Mouse (Mus musculus) embryonic fibroblast, embryonic 13.5 days (primary cell): ENCODE results near the gene Birc5. TPM values are rescaled to one million over a fixed set of nuclear protein-coding genes. Genes with fewer than 3 reads are reported as not detected.

Experiments used
- H3K27ac ChIP-seq: 2 replicates; pipeline ENCODE4 v1.5.1; 2012; ENCODE audit warnings: low read length, control low read depth, inconsistent platforms; ENCODE audit not compliant: insufficient read depth
- H3K4me1 ChIP-seq: 2 replicates; pipeline ENCODE4 v1.6.1; 2011; ENCODE audit warnings: low read length; ENCODE audit not compliant: control insufficient read depth, insufficient read depth
- H3K4me3 ChIP-seq: 2 replicates; pipeline ENCODE4 v1.5.1; 2011; ENCODE audit warnings: mild to moderate bottlenecking, control low read depth, low read length; ENCODE audit not compliant: insufficient read depth
- CTCF ChIP-seq: IDR thresholded peaks from 2 replicates; pipeline ENCODE4 v1.5.1; 2011; ENCODE audit warnings: mild to moderate bottlenecking, control low read depth, low read length, moderate library complexity, borderline replicate concordance; ENCODE audit not compliant: insufficient read depth
- POLR2A ChIP-seq: IDR thresholded peaks from 2 replicates; pipeline ENCODE4 v1.6.1; 2011; ENCODE audit warnings: low read depth, mild to moderate bottlenecking, control low read depth, low read length, moderate library complexity
- polyA plus RNA-seq: library from polyadenylated mRNA; stranded (reverse); fragments of >200 nt; gene quantifications from 2 replicates; pipeline ENCODE4 v1.2.4, GENCODE M21; 2011; ENCODE audit warnings: low read depth; ENCODE audit not compliant: missing spikeins, insufficient read length

Birc5 gene
- polyA plus RNA-seq, 1 experiment = 86.8 TPM

DNA sequence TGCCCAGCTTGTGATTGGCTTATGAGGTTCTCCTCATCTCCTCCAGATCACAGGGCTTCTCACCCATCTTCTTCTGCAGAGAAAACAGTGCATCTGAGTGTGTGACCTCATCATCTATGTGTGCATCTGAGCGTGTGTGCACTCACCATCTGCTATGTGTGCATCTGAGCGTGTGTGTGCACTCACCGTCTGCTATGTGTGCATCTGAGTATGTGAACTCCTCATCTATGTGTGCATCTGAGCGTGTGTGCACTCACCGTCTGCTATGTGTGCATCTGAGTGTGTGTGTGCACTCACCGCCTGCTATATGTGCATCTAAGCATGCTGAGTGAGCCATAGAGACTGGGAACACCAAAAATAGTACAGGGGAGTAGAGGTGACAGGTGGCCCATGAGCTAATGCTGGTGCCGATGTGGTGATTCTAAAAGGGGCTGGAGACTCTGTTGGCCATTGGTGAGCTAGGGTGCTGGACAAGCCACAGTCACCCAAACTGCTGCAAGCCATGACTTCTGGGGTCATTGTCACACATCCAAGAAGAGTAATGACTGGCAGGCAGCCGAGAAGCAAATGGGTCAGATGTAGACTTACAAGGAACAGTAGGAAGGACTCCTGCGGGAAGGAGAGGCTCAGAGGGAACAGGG lies 31.4 kb downstream of the Birc5 start:
- Histone ChIP-seq H3K4me1 (0 out of 2 replicates have a peak, but pooled peaks cover 3% of the 10 kb centered on the region), H3K4me3 (no peak overlapping the region), H3K27ac (no peak overlapping the region)
- no peak for TF ChIP-seq CTCF
- no peak for TF ChIP-seq POLR2A

DNA sequence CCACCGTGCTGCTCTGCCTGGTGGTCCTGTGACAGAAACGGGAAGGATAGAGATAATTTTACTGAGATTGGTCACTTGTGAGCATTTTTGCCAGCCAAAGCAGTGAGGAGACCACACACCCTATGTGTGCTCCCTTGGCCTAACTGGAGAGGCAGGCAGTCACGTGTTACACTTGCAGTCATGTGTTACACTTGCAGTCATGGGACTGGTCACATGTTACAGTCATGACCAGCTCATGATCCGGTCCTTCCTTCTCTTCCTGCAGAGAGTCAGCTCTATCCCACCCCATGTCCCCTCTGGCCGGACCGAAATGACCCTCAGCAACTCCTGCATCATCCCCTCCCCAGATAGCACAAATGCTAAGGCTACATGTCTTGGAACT lies 31.9 kb downstream of the Birc5 start:
- no peak for TF ChIP-seq POLR2A
- TF ChIP-seq CTCF = no peak
- Histone ChIP-seq H3K4me3 (no peak overlapping the region), H3K4me1 (0 out of 2 replicates have a peak, but pooled peaks cover 3% of the 10 kb centered on the region), H3K27ac (no peak overlapping the region)

DNA sequence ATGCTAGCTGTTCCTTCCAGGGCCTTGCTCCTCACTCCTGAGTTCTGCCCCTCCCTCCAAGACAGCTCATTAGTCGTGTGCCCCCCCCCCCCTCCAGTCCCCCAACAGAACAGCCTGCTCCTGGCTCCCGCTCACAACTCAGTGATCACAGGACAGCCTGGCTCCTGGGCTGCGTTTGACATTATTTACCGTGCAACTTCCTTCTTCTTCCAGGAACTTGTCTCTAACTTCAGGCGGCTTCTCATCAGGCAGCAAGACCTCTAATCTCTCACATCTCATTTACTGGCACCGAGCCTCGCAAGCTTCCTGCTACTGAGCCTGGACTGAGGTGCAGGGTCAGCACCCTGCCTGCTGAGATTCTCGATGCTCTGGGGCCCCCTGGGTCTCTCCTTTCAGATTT lies 32.7 kb downstream of the Birc5 start:
- TF ChIP-seq CTCF (no peak), POLR2A (no peak)
- 0 out of 2 replicates have a peak, but pooled peaks cover 3% of the 10 kb centered on the region for H3K4me1 ChIP-seq
- no peak overlapping the region for H3K4me3 ChIP-seq
- no peak overlapping the region for H3K27ac ChIP-seq

DNA sequence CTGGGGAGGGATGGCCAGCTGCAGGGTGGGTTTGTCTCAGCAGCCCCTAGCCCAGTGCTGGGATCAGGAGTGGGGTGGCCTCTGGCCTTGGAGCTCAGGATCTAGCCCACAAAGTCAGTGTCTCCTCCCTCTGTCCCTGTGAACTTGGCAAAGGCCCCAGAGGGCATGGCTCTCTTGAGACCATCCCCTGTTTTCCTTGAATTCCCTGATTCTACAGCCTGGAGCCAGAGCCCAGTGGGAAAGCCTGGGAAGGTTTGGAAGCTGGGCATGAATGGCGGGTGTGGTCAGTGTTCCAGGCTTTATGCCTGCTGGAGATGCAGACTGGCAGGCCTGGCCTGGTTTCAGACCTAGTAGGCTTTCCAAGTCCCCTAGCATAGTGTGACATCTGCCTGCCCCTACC lies 33.2 kb downstream of the Birc5 start:
- Histone ChIP-seq H3K27ac (no peak overlapping the region), H3K4me3 (no peak overlapping the region), H3K4me1 (0 out of 2 replicates have a peak, but pooled peaks cover 3% of the 10 kb centered on the region)
- TF ChIP-seq POLR2A (no peak), CTCF (no peak)

DNA sequence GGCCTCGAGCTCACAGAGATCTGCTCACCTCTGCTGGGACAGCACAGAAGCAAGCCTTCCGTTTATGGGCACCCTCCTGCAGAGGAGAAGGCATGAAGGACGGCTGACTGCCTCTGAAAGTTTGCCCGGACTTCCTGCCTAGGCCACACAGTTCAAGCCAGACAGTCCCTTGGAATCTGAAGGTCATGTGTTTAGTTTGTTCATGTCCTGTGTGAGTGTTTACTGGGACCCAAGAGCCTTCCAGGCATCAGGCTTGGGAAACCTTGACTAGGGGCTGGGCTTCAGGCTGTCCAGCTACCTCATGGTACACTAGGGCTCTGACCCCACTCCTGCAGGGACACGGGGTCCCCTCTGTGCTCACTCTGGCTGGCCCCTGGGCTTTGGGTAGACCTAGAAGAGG lies 36.9 kb downstream of the Birc5 start:
- TF ChIP-seq POLR2A (no peak), CTCF (no peak)
- Histone ChIP-seq H3K4me3 (no peak overlapping the region), H3K27ac (no peak overlapping the region), H3K4me1 (0 out of 2 replicates have a peak, but pooled peaks cover 3% of the 10 kb centered on the region)

DNA sequence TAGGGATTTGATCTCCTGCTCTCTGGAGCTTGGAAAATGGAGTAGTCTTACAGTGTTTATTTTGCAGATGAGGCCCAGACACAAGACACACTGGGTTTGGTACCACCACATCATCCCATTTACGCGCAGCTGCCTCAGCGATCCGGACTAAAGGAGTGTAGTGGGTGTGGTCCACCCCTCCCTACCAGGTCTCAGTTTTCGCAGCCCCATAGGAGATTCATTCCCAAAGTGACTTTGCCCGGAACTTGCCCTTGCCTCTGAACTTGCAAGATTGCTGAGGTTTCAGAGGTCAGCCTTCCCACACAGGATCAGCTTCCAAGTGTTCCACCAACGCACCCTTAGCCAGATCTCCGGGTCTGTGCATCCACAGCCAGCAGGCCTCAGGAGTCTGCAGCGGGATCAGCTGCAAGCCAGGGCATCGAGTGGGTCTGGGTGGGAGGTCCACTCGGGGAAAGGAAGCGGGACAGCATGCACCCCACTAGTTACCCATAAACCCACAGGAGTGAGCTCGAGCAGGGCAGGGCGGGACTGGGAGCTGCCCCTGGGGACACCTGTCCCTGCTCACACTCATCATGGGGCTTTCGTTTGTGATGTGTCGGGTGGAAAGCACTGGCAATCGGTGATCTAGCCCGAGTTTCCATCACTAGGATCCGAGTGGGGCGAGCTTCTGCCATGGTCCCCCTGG lies 39.3 kb downstream of the Birc5 start:
- Histone ChIP-seq H3K27ac (peak overlapping the region; percentile 15; the same call in 1 of the 2 replicates), H3K4me1 (no peaks in the 10 kb centered on the region), H3K4me3 (no peak overlapping the region)
- TF ChIP-seq POLR2A (0 out of 2 replicates have a peak, but pooled peaks have one; percentile 16), CTCF (no peak)

DNA sequence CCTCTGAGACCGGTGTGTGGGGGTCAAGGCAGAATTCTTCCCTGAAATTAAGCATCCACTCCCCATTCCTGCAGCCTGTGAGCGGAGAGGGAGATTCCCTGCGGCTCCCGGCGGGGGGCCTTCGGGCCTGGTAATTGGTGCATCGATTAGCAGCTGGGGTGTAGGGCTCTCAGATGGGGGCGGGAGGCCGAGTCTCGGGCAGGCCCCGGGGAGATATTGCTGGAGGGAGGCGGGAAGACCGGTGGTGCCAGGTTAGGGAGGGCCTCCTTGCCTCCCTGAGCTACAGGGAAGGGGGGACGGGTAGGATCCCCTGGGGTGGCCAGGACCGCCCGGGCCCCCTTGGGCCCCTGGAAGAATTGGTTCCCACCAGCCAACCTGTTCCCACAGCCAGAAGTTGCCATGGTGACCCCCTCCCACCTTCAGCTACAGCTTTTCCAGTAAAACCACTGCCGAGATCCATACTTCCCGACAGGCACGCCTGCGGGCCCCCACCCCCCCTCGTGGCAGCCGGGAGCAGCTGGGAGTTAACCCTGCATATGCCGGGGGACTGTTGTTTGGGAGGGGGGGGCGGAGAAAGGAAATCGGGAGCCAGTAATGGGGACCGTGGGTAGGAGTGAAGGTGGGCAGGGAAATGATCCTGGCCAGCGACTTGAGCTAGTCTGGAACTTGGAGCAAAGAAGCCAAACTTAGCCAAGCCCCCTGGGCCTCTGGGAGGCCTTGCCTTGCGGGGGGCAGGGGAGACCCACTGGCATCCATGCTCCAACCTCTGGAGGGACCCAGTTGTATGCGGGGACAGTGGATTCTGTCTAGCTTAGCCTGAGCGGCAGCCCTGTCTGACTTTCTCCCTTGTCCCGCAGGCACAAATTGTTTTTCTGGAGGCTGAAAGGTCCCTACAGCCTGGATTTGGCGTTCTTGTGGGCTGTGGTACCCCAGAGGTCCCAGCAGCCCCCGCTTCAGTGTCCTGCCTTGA lies 40.1 kb downstream of the Birc5 start:
- H3K4me3 ChIP-seq = no peak overlapping the region
- TF ChIP-seq POLR2A (no peak), CTCF (no peak)
- no peaks in the 10 kb centered on the region for H3K4me1 ChIP-seq
- peak overlapping the region; percentile 66 for H3K27ac ChIP-seq

DNA sequence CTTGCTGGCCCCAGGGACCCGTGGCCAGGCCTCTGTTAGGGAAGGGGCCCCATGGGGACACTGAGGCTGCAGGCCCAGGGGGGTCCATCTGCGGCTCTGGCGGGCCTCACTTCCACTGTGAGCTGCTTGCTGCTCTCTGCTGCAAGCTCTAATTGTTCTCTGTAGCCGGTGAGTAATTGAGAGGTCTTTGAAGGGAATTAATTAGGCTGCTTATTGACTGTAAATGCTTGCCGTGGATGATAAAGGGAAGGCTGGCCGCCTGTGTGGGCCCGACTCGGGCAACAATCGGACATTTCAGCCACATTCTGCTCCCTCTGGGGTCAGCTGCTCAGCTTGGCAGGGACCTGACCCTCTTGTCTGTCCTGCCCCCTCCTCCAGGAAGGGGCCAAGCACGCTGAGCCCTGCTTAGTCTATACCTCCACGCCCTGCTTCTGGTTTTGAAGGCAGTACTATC lies 40.9 kb downstream of the Birc5 start:
- no peak overlapping the region for H3K4me3 ChIP-seq
- peak overlapping the region; percentile 66 for H3K27ac ChIP-seq
- TF ChIP-seq POLR2A = no peak
- no peak for TF ChIP-seq CTCF
- H3K4me1 ChIP-seq = no peaks in the 10 kb centered on the region

DNA sequence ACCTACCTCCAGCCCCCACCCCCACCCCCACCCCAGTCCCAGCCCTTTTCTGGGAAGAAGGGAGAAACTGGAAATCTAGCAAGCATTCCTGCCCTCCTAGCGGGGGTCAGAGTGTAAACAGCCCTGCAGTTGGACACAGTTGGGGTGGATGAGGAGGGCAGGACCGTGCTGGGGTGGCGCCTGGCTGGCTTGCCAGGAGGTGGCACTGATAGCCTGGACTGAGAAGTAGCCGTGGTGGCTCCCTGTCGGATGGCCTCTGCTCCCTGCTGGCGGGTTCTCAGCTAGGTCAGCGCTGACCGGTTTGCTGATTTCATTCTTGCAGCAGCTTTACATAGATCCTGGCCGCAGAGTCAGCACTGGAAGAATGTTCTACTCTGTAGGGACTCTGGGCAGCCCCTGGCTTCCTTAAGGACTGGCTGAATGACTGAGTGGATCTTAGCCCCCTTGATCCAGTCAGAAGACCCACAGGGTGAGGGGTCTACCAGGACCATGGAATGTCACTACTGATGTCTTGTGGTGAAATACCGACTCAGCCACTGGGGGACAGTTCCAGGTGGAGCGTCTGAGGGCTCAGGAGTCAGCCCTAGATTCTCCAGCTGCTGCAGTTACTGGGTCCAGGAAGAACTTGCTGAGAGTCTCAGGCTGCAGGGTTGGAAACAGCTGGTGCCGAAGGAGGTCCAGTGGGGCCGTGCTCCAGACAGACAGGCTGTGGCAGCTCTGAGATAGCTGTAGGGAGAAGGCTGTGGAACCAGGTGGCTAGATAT lies 41.6 kb downstream of the Birc5 start:
- no peak overlapping the region for H3K4me3 ChIP-seq
- H3K27ac ChIP-seq = peak overlapping the region; percentile 19
- H3K4me1 ChIP-seq = no peaks in the 10 kb centered on the region
- TF ChIP-seq CTCF (peak; percentile 55; the same call in 1 of the 2 replicates), POLR2A (no peak)
